Mouse (Mus musculus) midbrain, postnatal 0 days (tissue): Measurements from ENCODE around the gene Hspb6. TPM values are rescaled to one million over a fixed set of nuclear protein-coding genes. Genes with fewer than 3 reads are reported as not detected.
A peak's percentile ranks its signal among the peaks of the same experiment; 100 is the strongest.

Source experiments
- ATAC-seq: fragments of 200-750 bp; cut with Nextera tagmentation; 2 replicates; pipeline ENCODE4 v1.8.0; 2017; ENCODE audit warnings: moderate number of reproducible peaks, mild to moderate bottlenecking, moderate TSS enrichment, moderate library complexity; ENCODE audit not compliant: low FRiP score
- DNase-seq: peaks from one replicate; pipeline ENCODE4 v3.0.0-alpha.2; 2015; ENCODE audit warnings: low spot score
- H3K27ac ChIP-seq: fragments of 300-500 bp; sonication (generic); 2 replicates; pipeline ENCODE4 v1.5.1; 2014; ENCODE audit warnings: low read depth, mild to moderate bottlenecking, low read length, mixed read lengths
- H3K27me3 ChIP-seq: fragments of 300-500 bp; sonication (generic); 2 replicates; pipeline ENCODE4 v1.6.1; 2014; ENCODE audit warnings: low read length, control low read depth, mixed read lengths; ENCODE audit not compliant: insufficient read depth
- H3K36me3 ChIP-seq: fragments of 300-500 bp; sonication (generic); 2 replicates; pipeline ENCODE4 v1.6.1; 2014; ENCODE audit warnings: low read length, control low read depth, mixed read lengths; ENCODE audit not compliant: insufficient read depth
- H3K4me1 ChIP-seq: fragments of 300-500 bp; sonication (generic); 2 replicates; pipeline ENCODE4 v1.6.1; 2014; ENCODE audit warnings: mild to moderate bottlenecking, control low read depth, antibody characterized with exemption, low read length, mixed read lengths; ENCODE audit not compliant: insufficient read depth
- H3K4me2 ChIP-seq: fragments of 300-500 bp; sonication (generic); 2 replicates; pipeline ENCODE4 v1.6.1; 2014; ENCODE audit warnings: low read depth, mild to moderate bottlenecking, low read length, mixed read lengths; ENCODE audit not compliant: poor library complexity, severe bottlenecking
- H3K4me3 ChIP-seq: fragments of 300-500 bp; sonication (generic); 2 replicates; pipeline ENCODE4 v1.5.1; 2014; ENCODE audit warnings: low read depth, mild to moderate bottlenecking, low read length, moderate library complexity
- H3K9ac ChIP-seq: fragments of 300-500 bp; sonication (generic); replicated peaks from 2 replicates; pipeline ENCODE4 v1.6.1; 2014; ENCODE audit warnings: mild to moderate bottlenecking, low read length, moderate library complexity, mixed read lengths; ENCODE audit not compliant: poor library complexity, severe bottlenecking
- H3K9me3 ChIP-seq: fragments of 300-500 bp; sonication (generic); 2 replicates; pipeline ENCODE4 v1.6.1; 2016; ENCODE audit warnings: low read length, control low read depth
- CTCF ChIP-seq: IDR thresholded peaks from 2 replicates; pipeline ENCODE4 v1.5.1; 2016; ENCODE audit warnings: antibody characterized with exemption, mild to moderate bottlenecking
- WGBS: fragments of 180-500 bp; shearing (Covaris S2); extraction: QIAGEN DNeasy Blood & Tissue Kit; methylation state at CpG from one replicate; pipeline ENCODE4 v1.1.7; 2014; 5-methylcytosine and 5-hydroxymethylcytosine counted together
- polyA plus RNA-seq: library from polyadenylated mRNA; unstranded; fragments of >200 nt; fragmentation: Nextera tagmentation; extraction: Ambion mirVana; gene quantifications from 2 replicates; pipeline ENCODE4 v1.2.1, GENCODE M21; 2015
- total RNA-seq: library from RNA; depleted of rRNA; stranded (reverse); fragments of >200 nt; gene quantifications from 2 replicates; pipeline ENCODE4 v1.2.3, GENCODE M21; 2014

The Hspb6 gene
- total and polyA plus RNA-seq, 2 experiments from 2014 or later, result 6.2 to 13.5 TPM

DNA sequence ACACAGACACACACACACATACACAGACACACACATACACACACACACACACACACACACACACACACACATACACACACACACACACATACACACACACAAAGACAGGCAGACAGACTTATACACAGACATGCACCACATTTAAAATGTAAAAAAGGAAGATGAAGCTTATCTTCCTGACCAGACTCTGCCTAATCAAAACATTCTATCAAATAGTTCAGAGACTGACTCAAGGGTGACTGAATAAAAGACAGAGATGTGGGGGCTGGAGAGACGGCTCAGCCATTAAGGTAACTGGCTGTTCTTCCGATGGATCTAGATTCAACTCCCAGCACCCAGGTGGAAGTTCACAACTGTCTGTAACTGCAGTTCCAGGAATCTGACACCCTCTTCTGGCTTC, 7.7 kb upstream of the Hspb6 start:
- Histone ChIP-seq H3K4me1 (no peaks in the 10 kb centered on the region), H3K36me3 (peaks cover 14% of the 10 kb centered on the region), H3K27ac (no peak overlapping the region), H3K4me2 (no peak overlapping the region), H3K9me3 (no peaks in the 10 kb centered on the region), H3K27me3 (no peaks in the 10 kb centered on the region), H3K4me3 (no peak overlapping the region), H3K9ac (no peak overlapping the region)
- no peak for TF ChIP-seq CTCF
- DNase-seq, result no peak
- ATAC-seq, result no peak
- 89% methylated on average over 2 of the region's 2 CpGs for WGBS

GRCm38 (mm10) chr7:30549880-30550279, 2.1 kb upstream of the Hspb6 start:
- no peak for TF ChIP-seq CTCF
- WGBS, result 93% methylated on average over 2 of the region's 2 CpGs
- H3K9me3 ChIP-seq, result no peaks in the 10 kb centered on the region
- no peak overlapping the region for H3K27ac ChIP-seq
- H3K36me3 ChIP-seq, result peaks cover 10% of the 10 kb centered on the region
- H3K4me2 ChIP-seq, result no peak overlapping the region
- ATAC-seq, result no peak
- no peak overlapping the region for H3K4me3 ChIP-seq
- peaks cover 9% of the 10 kb centered on the region; the same call in 1 of the 2 replicates for H3K4me1 ChIP-seq
- H3K9ac ChIP-seq, result no peak overlapping the region
- no peaks in the 10 kb centered on the region for H3K27me3 ChIP-seq
- DNase-seq, result no peak

DNA sequence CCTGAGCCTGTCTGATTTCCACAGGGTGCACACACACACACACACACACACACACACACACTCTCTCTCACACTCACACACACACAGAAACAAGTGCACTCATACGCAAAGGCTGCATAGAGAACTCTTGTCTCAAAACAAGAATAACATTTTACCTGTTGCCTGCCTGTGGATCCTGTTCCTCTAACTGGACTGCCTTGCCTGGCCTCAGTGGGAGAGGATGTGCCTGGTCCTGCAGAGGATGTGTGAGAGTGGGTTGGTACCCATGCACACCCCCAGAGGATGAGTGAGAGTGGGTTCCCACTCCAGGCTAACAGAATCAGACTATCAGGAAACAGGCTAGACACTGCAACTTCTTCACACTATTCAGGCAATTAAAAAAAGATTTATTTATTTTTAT, 1.4 kb upstream of the Hspb6 start:
- Histone ChIP-seq H3K27me3 (no peaks in the 10 kb centered on the region), H3K4me1 (peaks cover 9% of the 10 kb centered on the region; the same call in 1 of the 2 replicates), H3K27ac (no peak overlapping the region), H3K9ac (no peak overlapping the region), H3K4me2 (no peak overlapping the region), H3K4me3 (no peak overlapping the region), H3K9me3 (no peaks in the 10 kb centered on the region), H3K36me3 (peaks cover 17% of the 10 kb centered on the region)
- no peak for TF ChIP-seq CTCF
- DNase-seq (no peak), ATAC-seq (no peak)
- 95% methylated on average over 1 of the region's 1 CpGs for WGBS

- peak; percentile 75 for ATAC-seq
- H3K36me3 ChIP-seq, result peaks cover 19% of the 10 kb centered on the region
- no peaks in the 10 kb centered on the region for H3K9me3 ChIP-seq
- WGBS, result 2% methylated on average over 10 of the region's 10 CpGs
- peak; percentile 86 for DNase-seq
- H3K27me3 ChIP-seq, result no peaks in the 10 kb centered on the region
- H3K4me1 ChIP-seq, result peaks cover 9% of the 10 kb centered on the region; the same call in 1 of the 2 replicates
- TF ChIP-seq CTCF, result peak; percentile 72
- H3K9ac ChIP-seq, result peak overlapping the region; percentile 54
- H3K27ac ChIP-seq, result peak overlapping the region; percentile 89
- peak overlapping the region; percentile 76 for H3K4me2 ChIP-seq
- H3K4me3 ChIP-seq, result peak overlapping the region; percentile 57
Measured at GRCm38 (mm10) chr7:30551445-30552101, 405 bp upstream of the Hspb6 start.

DNA sequence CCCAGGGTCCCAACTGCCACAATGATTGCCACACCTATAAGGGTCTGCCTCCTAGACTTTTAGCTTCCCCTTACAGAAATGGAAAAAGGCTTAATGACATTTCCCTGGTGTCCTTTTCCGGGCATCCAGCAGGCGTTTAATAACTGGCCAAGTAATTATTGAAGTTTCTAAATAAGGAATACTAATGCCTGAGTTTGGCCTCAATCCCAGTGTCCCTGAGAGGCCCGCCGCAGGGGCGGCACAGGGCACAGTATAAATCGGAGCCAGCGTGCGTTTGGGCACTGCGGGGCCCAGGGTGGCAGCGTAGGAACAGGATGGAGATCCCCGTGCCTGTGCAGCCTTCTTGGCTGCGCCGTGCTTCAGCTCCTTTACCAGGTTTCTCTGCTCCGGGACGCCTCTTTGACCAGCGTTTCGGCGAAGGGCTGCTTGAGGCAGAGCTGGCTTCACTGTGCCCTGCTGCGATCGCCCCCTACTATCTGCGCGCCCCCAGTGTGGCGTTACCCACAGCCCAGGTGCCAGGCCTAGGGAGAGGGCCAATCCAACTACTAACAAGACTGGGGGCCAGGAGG, 1.1 kb downstream of the Hspb6 start:
- peak overlapping the region; percentile 62 for H3K9ac ChIP-seq
- H3K4me1 ChIP-seq, result peaks cover 9% of the 10 kb centered on the region; the same call in 1 of the 2 replicates
- peaks cover 20% of the 10 kb centered on the region for H3K36me3 ChIP-seq
- ATAC-seq (no peak), DNase-seq (peak; percentile 46)
- H3K27me3 ChIP-seq, result no peaks in the 10 kb centered on the region
- peak overlapping the region; percentile 57 for H3K4me3 ChIP-seq
- H3K27ac ChIP-seq, result peak overlapping the region; percentile 55
- no peak for TF ChIP-seq CTCF
- H3K4me2 ChIP-seq, result peak overlapping the region; percentile 76
- WGBS, result 3% methylated on average over 23 of the region's 23 CpGs
- H3K9me3 ChIP-seq, result no peaks in the 10 kb centered on the region
